Mouse (Mus musculus) CD4-positive, CD25-positive, alpha-beta regulatory T cell, adult 4 months (primary cell): ENCODE results near the gene Prss53. TPM values are rescaled to one million over a fixed set of nuclear protein-coding genes. Genes with fewer than 3 reads are reported as not detected.
A peak's percentile ranks its signal among the peaks of the same experiment; 100 is the strongest.
"Not testable (repeated sequence)": the region's sequence is repeated elsewhere in the genome, so short reads cannot be mapped to it uniquely, and the experiment has no call there.

Source experiments
- ATAC-seq: one replicate; pipeline ENCODE4 v1.8.0; 2017
- polyA plus RNA-seq, 2 experiments: library from polyadenylated mRNA; unstranded; fragments of 100-300 nt; shearing (Covaris generic); gene quantifications; one replicate each; pipeline ENCODE4 v1.2.1; 2017

Gene Prss53
- polyA plus RNA-seq, 2 experiments from 2014 or later: 0.85 to 1.2 TPM

DNA sequence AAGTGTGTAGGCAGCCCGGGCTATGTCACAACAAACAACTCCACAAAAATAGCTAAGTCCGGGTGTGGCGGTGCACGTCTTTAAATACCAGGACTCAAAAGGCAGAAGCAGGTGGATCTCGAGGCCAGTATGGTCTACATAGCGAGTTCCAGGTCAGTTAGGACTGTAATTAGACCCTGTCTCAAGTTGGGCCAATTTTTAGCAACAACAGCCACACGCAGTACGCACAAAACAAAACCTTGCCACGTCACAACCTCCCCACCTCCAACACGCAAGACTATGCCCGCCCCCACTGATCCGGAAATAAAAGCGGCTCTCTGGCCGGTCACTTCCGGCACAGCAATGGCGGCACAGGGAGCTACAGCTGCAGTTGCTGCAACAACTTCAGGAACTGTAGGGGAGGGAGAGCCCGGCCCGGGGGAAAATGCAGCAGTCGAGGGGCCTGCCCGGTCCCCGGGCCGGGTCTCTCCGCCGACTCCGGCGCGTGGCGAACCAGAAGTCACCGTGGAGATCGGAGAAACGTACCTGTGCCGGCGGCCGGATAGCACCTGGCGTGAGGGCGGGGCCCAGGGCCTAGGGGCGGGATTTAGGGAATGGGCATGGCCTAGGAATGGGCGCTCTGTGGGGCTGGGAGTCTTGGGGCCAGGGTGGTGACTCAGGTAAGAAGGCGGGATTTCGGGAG is 21.6 kb upstream of the Prss53 start, which contains the start of gene Kat8:
Kat8 (plus strand) TSS at position 327 of the 682 bp plus-strand sequence.
- ATAC-seq: peak; percentile 100

DNA sequence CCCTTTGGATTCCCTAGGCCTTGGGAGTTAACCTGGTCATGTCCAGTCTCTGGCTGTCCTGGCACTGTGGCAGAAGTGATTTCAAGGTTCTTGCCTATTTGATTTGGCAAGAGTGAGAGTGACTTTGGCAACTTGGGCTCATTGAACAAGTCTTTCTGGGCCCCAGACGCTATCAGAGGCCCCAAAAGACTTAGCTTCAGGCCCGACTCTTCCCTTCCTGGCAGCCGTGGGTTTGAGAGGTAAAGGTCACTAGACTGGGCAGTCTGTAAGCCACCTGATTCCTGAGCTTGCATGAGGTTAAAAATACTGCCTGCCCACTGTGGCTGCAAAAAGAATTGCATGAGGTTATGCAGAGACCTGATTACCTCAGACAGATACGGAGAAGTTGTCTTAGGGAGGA is 17.9 kb upstream of the Prss53 start:
- no peak for ATAC-seq

- no peak for ATAC-seq
Observed at GRCm38 (mm10) chr7:127907939-127908338, 17.2 kb upstream of the Prss53 start.

DNA sequence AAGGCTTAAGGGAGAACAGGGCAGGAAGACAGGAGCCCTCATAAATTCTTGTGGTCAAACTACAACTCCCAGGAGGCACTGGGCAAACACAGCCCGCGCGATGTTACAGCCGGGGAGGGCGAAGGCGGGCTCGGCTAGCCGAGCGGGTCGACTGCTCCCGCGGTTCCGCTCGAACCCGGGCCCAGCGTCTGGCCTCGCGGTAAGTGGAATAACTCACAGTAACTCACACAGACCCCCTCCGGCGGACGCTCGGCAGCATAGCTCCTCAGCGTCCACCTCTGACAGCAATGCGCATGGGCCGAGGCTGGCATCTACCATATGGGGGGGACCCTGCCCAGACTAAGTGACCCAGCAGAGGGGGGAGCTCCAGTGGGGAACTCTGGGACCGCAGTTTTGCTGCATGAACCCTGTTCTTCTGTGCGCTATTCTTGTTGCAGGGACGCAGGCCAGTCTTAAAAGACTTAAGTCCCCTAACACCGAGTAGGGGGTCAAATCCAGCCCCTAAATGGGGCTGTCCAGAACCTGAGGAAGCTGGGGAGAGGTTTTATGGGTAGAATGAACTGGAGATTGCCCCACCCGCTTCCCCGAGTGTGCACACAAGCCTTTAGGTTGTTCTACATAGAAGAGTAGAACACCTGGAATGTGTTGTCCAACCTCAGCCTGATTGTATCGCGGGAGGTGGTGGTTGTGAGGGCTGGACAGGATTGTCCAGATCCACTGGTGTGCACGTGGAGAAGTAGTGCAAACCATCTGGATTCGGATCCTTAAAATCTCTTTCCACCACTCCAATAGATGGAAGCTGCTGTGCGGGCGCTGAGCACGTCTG is 13.4 kb upstream of the Prss53 start, which contains the start of gene Bckdk:
Bckdk (plus strand) TSS at position 112 of the 826 bp plus-strand sequence.
- peak; percentile 97 for ATAC-seq

DNA sequence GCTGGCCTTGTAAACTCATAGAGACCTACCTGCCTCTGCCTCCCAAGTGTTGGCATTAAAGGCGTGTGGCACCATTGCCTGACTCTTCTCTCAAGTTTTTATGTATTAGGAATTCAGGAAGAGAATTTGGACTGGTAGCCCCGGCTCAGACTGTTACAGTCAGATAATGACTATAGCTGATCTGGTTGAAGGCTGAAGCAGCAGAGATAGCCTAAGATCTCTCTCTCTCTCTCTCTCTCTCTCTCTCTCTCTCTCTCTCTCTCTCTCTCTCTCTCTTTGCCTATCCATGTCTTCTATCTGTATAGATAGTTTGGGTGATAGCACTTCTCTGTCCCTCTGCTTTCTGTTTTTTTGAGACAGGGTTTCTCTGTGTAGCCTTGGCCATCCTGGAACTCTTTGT is 11.0 kb upstream of the Prss53 start:
- ATAC-seq: no peak

- ATAC-seq: no peak
Observed at GRCm38 (mm10) chr7:127899997-127900396, 9.2 kb upstream of the Prss53 start.

GRCm38 (mm10) chr7:127898179-127898956 is 7.6 kb upstream of the Prss53 start:
- ATAC-seq: no peak

GRCm38 (mm10) chr7:127897542-127897941 is 6.8 kb upstream of the Prss53 start:
- ATAC-seq: no peak

- no peak for ATAC-seq
Observed at GRCm38 (mm10) chr7:127896384-127896783, 5.6 kb upstream of the Prss53 start.

DNA sequence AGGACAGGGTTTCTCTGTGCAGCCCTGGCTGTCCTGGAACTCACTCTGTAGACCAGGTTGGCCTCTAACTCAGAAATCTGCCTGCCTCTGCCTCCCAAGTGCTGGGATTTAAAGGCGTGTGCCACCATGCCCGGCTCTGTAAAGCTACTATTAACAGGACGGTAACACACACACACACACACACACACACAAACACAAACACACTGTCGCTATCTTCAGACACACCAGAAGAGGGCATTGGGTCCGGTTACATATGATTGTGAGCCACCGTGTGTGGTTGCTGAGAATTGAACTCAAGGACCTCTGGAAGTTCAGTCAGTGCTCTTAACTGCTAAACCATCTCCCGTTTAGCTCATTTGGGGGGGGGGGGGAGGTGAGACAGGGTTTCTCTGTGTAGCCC is 5.1 kb upstream of the Prss53 start:
- ATAC-seq: not testable (repeated sequence)

GRCm38 (mm10) chr7:127895442-127895841 is 4.7 kb upstream of the Prss53 start, which contains the start of the genes Gm21974 and Vkorc1:
TSS of gene Gm21974 (minus strand) at chr7:127895454.
TSS of gene Vkorc1 (minus strand) at chr7:127895617.
- ATAC-seq: peak; percentile 95

GRCm38 (mm10) chr7:127894480-127894879 is 3.7 kb upstream of the Prss53 start:
- no peak for ATAC-seq

DNA sequence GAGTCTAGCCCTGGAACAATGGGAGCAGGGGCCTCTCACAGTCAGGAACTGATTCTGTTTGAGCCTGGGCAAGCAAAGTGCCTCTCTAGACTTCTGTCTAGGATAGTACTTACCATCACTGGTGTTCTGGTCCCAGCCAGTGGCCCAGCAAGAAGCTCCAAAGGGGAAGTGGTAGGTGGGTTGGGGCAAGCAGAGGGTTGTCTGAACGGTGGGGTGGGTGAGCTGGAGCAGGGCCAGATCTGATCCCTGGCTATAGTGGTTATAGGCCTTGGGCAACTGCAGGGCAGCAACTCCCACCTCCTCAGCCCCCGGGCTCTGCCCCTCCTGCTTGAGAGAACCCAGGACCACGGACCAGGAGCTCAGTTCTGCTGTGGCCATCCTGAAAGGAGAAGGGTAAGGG is 1.9 kb downstream of the Prss53 start:
- ATAC-seq: no peak

GRCm38 (mm10) chr7:127887781-127888180 is 3.0 kb downstream of the Prss53 start:
- no peak for ATAC-seq

DNA sequence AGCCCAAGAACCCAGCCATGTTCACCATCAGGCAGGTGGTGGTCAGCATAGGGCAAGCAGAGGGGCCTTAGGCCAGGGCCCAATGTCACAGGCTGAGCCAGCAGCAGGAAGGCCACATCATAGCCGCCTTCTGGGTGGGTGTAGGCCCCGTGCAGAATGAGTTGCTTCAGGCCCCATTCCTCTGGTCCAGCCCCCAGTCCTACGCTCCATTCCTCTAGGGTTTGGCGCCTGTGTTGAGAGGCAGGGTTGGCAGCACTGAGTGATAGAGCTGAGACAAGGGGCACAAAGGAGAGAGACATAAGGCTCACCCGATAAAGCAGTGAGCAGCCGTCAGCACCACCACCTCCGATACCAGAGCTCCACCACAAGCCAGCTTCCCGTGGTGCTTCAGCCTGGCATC is 3.6 kb downstream of the Prss53 start:
- no peak for ATAC-seq

GRCm38 (mm10) chr7:127886551-127886950 is 4.2 kb downstream of the Prss53 start:
- no peak for ATAC-seq

DNA sequence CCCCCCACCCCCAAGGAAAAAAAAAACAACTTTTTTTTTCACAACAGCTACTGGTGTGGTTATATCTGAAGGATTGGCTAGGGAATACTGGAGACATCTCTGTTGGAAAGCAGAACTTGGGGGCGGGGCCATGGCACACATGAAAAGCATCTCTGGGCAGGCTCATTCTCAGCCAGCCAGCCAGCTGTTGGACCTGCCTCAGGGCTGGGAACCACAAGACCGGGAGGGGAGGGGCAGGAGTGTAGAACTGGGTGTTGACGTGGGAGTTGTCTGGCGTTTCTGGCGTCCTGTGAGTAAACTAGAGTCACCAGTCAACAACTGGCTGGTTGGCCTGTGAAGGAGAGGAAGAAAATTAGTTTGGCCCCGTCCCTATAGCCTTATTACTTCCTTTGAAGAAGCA is 4.8 kb downstream of the Prss53 start:
- no peak for ATAC-seq

GRCm38 (mm10) chr7:127880431-127880830 is 10.3 kb downstream of the Prss53 start:
- no peak for ATAC-seq

DNA sequence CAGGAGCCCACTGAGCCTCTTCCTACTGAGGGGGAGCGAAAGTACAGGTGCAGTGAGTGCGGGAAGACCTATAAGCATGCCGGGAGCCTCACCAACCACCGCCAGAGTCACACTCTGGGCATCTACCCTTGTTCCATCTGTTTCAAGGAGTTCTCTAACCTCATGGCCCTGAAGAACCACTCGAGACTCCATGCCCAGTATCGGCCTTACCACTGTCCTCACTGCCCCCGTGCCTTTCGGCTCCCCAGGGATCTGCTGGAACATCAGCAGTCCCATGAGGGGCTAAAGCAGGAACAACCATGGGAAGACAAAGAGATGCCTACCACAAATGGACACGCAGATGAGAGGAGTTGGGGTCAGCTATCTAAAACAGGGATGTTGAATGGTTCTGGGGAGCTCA is 11.5 kb downstream of the Prss53 start:
- no peak for ATAC-seq

- ATAC-seq: peak; percentile 55
Observed at GRCm38 (mm10) chr7:127876467-127877348, 14.1 kb downstream of the Prss53 start, which contains the start of gene Zfp668. TSS of gene Zfp668 (minus strand) at chr7:127876828.

GRCm38 (mm10) chr7:127876041-127876466 is 14.7 kb downstream of the Prss53 start, which contains the start of gene Zfp646:
TSS of gene Zfp646 (plus strand) at chr7:127876221.
- peak; percentile 58 for ATAC-seq

- peak; percentile 73 for ATAC-seq
Observed at GRCm38 (mm10) chr7:127875627-127876001, 15.2 kb downstream of the Prss53 start.
